Mouse (Mus musculus) 3T3-L1 (cell line): ENCODE measurements around the gene Dnpep.

Experiments used
- DNase-seq: peaks from one replicate; pipeline ENCODE4 v3.0.0-alpha.2; 2015; ENCODE audit warnings: low read depth, low spot score

The Dnpep gene

GRCm38 (mm10) chr1:75264091-75264880 is 53.5 kb downstream of the Dnpep start, which contains the start of gene Ptprn:
TSS of gene Ptprn (minus strand) at chr1:75264502.
- DNase-seq, result peak; percentile 57

GRCm38 (mm10) chr1:75262969-75263951 is 54.5 kb downstream of the Dnpep start:
- DNase-seq, result peak; percentile 93

- peak; percentile 52 for DNase-seq
Observed at GRCm38 (mm10) chr1:75261278-75261677, 56.5 kb downstream of the Dnpep start.
